Mouse (Mus musculus): ENCODE measurements around the gene Itgal. TPM values are rescaled to one million over a fixed set of nuclear protein-coding genes. Genes with fewer than 3 reads are reported as not detected.

Gene Itgal
- polyA plus RNA-seq, 1 experiment: 0.06 TPM

DNA sequence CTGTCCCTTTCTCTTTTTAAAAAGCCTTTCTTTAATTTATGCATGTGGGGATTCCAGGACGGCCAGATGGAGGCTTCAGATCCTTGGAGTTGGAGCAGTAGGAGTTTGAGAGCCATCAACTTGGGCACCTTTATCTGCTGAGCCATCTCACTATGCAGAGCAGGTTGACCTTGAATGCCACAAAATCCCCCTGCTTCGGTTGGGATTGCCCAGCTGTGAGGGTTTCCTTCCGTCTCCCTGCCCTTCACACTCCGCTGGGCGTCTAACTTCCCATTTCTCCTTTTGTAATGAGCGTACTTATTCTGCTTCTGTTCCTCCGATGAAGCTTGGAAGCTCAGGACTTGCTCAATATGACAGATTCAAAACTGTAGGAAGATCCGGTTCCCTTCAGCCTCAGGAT is 5.9 kb upstream of the Itgal start:
- H3K4me3 ChIP-seq (replicated peaks): no peak overlapping the region
- TF ChIP-seq GATA1 (IDR thresholded peaks at IDR 0.05; ENCODE audit: low read length) (no peak), TAL1 (IDR thresholded peaks at IDR 0.05; ENCODE audit: low read length) (no peak)
- peaks cover 9% of the 10 kb centered on the region for H3K4me1 ChIP-seq (ENCODE audit: control insufficient read depth)
- peaks cover 5% of the 10 kb centered on the region for H3K27me3 ChIP-seq (ENCODE audit: control insufficient read depth)
- H3K9me3 ChIP-seq (ENCODE audit: control insufficient read depth, low read length): no peaks in the 10 kb centered on the region
- no peaks in the 10 kb centered on the region for H3K36me3 ChIP-seq (ENCODE audit: control insufficient read depth)

- H3K36me3 ChIP-seq (ENCODE audit: control insufficient read depth): no peaks in the 10 kb centered on the region
- no peak overlapping the region for H3K4me3 ChIP-seq (replicated peaks)
- no peaks in the 10 kb centered on the region for H3K9me3 ChIP-seq (ENCODE audit: control insufficient read depth, low read length)
- H3K27me3 ChIP-seq (ENCODE audit: control insufficient read depth): 0 out of 2 replicates have a peak, but pooled peaks cover 2% of the 10 kb centered on the region
- TF ChIP-seq GATA1 (IDR thresholded peaks at IDR 0.05; ENCODE audit: low read length) (no peak), TAL1 (IDR thresholded peaks at IDR 0.05; ENCODE audit: low read length) (no peak)
- peaks cover 9% of the 10 kb centered on the region for H3K4me1 ChIP-seq (ENCODE audit: control insufficient read depth)
These were observed 911 bp downstream of the Itgal start for GRCm38 (mm10) chr7:127296786-127297555.

GRCm38 (mm10) chr7:127297586-127298193 is 1.6 kb downstream of the Itgal start:
- Histone ChIP-seq H3K9me3 (ENCODE audit: control insufficient read depth, low read length) (no peaks in the 10 kb centered on the region), H3K4me1 (ENCODE audit: control insufficient read depth) (peaks cover 9% of the 10 kb centered on the region), H3K27me3 (ENCODE audit: control insufficient read depth) (0 out of 2 replicates have a peak, but pooled peaks cover 2% of the 10 kb centered on the region), H3K36me3 (ENCODE audit: control insufficient read depth) (no peaks in the 10 kb centered on the region), H3K4me3 (replicated peaks) (no peak overlapping the region)
- TF ChIP-seq GATA1 (IDR thresholded peaks at IDR 0.05; ENCODE audit: low read length): no peak
- no peak for TF ChIP-seq TAL1 (IDR thresholded peaks at IDR 0.05; ENCODE audit: low read length)

- no peaks in the 10 kb centered on the region for H3K27me3 ChIP-seq (ENCODE audit: control insufficient read depth)
- H3K4me3 ChIP-seq (replicated peaks): no peak overlapping the region
- H3K9me3 ChIP-seq (ENCODE audit: control insufficient read depth, low read length): no peaks in the 10 kb centered on the region
- H3K4me1 ChIP-seq (ENCODE audit: control insufficient read depth): no peaks in the 10 kb centered on the region
- TF ChIP-seq TAL1 (IDR thresholded peaks at IDR 0.05; ENCODE audit: low read length) (no peak), GATA1 (IDR thresholded peaks at IDR 0.05; ENCODE audit: low read length) (no peak)
- H3K36me3 ChIP-seq (ENCODE audit: control insufficient read depth): no peaks in the 10 kb centered on the region
These were observed 12.4 kb downstream of the Itgal start for GRCm38 (mm10) chr7:127308431-127308830.

GRCm38 (mm10) chr7:127308887-127309286 is 12.8 kb downstream of the Itgal start:
- Histone ChIP-seq H3K36me3 (ENCODE audit: control insufficient read depth) (no peaks in the 10 kb centered on the region), H3K9me3 (ENCODE audit: control insufficient read depth, low read length) (no peaks in the 10 kb centered on the region), H3K4me3 (replicated peaks) (no peak overlapping the region), H3K27me3 (ENCODE audit: control insufficient read depth) (no peaks in the 10 kb centered on the region), H3K4me1 (ENCODE audit: control insufficient read depth) (no peaks in the 10 kb centered on the region)
- no peak for TF ChIP-seq TAL1 (IDR thresholded peaks at IDR 0.05; ENCODE audit: low read length)

DNA sequence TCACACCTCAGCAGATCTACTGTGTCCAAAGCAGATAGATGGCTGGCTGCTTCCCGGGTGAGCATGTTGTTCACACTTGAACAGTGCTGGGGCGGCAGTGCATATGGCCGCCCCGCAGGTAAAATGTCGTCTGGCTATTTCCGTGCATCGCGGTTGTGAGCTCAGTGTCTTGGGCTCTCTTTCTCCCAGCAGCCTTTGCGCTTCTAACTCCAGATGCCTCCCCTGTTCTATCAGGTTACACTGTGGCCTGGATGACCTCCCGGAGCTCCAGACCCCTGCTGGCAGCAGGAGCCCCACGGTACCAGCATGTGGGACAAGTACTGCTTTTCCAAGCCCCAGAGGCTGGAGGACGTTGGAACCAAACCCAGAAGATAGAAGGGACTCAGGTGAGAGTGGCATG is 13.9 kb downstream of the Itgal start:
- Histone ChIP-seq H3K36me3 (ENCODE audit: control insufficient read depth) (no peaks in the 10 kb centered on the region), H3K4me3 (replicated peaks) (no peak overlapping the region), H3K4me1 (ENCODE audit: control insufficient read depth) (no peaks in the 10 kb centered on the region), H3K9me3 (ENCODE audit: control insufficient read depth, low read length) (no peaks in the 10 kb centered on the region), H3K27me3 (ENCODE audit: control insufficient read depth) (no peaks in the 10 kb centered on the region)
- TF ChIP-seq GATA1 (IDR thresholded peaks at IDR 0.05; ENCODE audit: low read length): no peak
- no peak for TF ChIP-seq TAL1 (IDR thresholded peaks at IDR 0.05; ENCODE audit: low read length)

- Histone ChIP-seq H3K4me3 (replicated peaks) (no peak overlapping the region), H3K27me3 (ENCODE audit: control insufficient read depth) (no peaks in the 10 kb centered on the region), H3K9me3 (ENCODE audit: control insufficient read depth, low read length) (no peaks in the 10 kb centered on the region), H3K4me1 (ENCODE audit: control insufficient read depth) (no peaks in the 10 kb centered on the region), H3K36me3 (ENCODE audit: control insufficient read depth) (no peaks in the 10 kb centered on the region)
- TF ChIP-seq GATA1 (IDR thresholded peaks at IDR 0.05; ENCODE audit: low read length) (no peak), TAL1 (IDR thresholded peaks at IDR 0.05; ENCODE audit: low read length) (no peak)
These were observed 17.9 kb downstream of the Itgal start for GRCm38 (mm10) chr7:127313912-127314311.

DNA sequence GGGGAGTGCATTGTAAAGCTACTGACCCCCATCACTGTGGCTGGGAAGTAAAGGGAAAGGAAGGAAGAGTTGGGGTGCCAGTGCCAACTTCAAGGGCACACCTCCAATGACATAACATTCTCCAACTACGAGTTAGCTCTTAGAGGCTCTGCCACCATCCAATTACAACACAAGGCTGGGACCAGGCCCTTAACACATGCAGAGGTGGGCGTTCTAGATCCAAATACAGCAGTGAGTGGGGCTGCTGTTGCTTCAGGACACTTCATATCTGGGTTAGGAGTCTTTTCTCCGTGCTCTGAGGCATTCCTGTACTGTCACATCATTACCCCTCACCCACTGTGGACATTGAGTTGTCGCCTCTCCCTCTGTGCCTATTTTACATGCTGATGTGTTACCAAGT is 25.0 kb downstream of the Itgal start:
- no peak overlapping the region for H3K4me3 ChIP-seq (replicated peaks)
- no peaks in the 10 kb centered on the region for H3K9me3 ChIP-seq (ENCODE audit: control insufficient read depth, low read length)
- H3K4me1 ChIP-seq (ENCODE audit: control insufficient read depth): no peaks in the 10 kb centered on the region
- no peaks in the 10 kb centered on the region for H3K36me3 ChIP-seq (ENCODE audit: control insufficient read depth)
- TF ChIP-seq GATA1 (IDR thresholded peaks at IDR 0.05; ENCODE audit: low read length) (no peak), TAL1 (IDR thresholded peaks at IDR 0.05; ENCODE audit: low read length) (no peak)
- H3K27me3 ChIP-seq (ENCODE audit: control insufficient read depth): no peaks in the 10 kb centered on the region

DNA sequence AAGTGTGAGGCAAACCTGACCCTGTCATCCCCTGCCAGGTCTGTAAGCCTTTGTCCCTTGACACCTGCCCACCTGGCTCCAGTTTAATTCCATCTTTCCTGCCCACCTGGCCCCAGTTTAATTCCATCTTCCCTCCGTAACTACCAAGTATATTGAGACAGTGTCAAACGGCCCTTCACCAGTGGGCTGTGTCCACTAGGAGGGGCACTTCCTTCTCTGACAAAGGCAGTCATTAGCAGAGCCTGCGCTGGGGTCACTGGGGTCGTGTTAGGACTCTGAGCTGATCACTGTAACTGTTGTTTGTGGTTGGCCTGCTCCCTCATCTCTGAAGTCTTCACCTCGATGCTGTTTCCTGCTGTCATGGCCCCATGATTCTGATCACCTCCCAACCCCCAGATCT is 26.0 kb downstream of the Itgal start:
- H3K9me3 ChIP-seq (ENCODE audit: control insufficient read depth, low read length): no peaks in the 10 kb centered on the region
- H3K27me3 ChIP-seq (ENCODE audit: control insufficient read depth): no peaks in the 10 kb centered on the region
- no peaks in the 10 kb centered on the region for H3K4me1 ChIP-seq (ENCODE audit: control insufficient read depth)
- no peak for TF ChIP-seq TAL1 (IDR thresholded peaks at IDR 0.05; ENCODE audit: low read length)
- no peak for TF ChIP-seq GATA1 (IDR thresholded peaks at IDR 0.05; ENCODE audit: low read length)
- no peaks in the 10 kb centered on the region for H3K36me3 ChIP-seq (ENCODE audit: control insufficient read depth)
- H3K4me3 ChIP-seq (replicated peaks): no peak overlapping the region

Data from erythroblast, embryonic 14.5 days (primary cell).